11 mouse cellular contexts compared by ENCODE assay signal in genomic region chr5:73498559-73498958, GRCm38 (mm10).
"Had no signal": no experiment of that assay in that cellular context is flagged by ENCODE, and none has a peak within 500 bp of the region (broad histone marks: within the 10 kb centered on the region; RNA-seq: fewer than 3 reads in every experiment).

No protein-coding gene starts in this region.

- DNase-seq: lung, embryonic 14.5 days; retina, postnatal 1 day; thymus, adult 2 months; thymus, postnatal 36 days had no signal

- H3K4me3 ChIP-seq: hindbrain, embryonic 15.5 days; limb, embryonic 10.5 days; liver, embryonic 15.5 days; megakaryocyte, embryonic 14.5 days; midbrain, embryonic 15.5 days; neural tube, embryonic 12.5 days; stomach, embryonic 15.5 days had no signal

- H3K4me1 ChIP-seq: stomach, embryonic 15.5 days had no signal
